Mouse (Mus musculus) liver, embryonic 14.5 days (tissue): ENCODE measurements at regions not wholly inside any gene's neighbourhood (a gene's known extent, or its start where the extent isn't known, plus 50 kb on each side); places are given as distances from the start of the nearest gene placed in this dataset.

Experiments used
- CTCF ChIP-seq: IDR thresholded peaks from 2 replicates; pipeline ENCODE4 v1.5.1; 2016; ENCODE audit warnings: antibody characterized with exemption, low read depth, control low read depth
- EP300 ChIP-seq: IDR thresholded peaks from 2 replicates; pipeline ENCODE4 v1.6.1; 2016; ENCODE audit warnings: antibody characterized with exemption, low read depth

DNA sequence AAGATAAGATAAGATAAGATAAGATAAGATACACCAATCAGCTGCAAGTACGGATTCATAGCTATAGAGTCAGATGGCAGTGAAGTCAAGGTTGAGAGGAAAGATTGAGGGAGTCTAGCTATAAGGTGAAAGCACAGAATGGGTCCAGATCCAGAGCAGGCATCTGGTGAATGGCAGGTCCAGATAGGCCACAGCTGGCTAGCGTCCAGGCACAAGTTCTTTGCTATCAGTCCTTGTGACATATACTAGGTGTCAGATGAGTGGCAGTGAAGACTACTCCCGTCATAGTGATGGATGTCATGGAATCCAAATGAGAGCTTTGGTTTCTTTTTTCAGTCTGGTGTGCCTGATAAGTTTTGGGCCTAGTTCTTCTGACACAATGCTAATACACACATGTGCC is 566.9 kb upstream of the Dmac1 start:
- TF ChIP-seq CTCF = no peak
- no peak for TF ChIP-seq EP300
